Mouse (Mus musculus): ENCODE results near the gene Oard1. TPM values are rescaled to one million over a fixed set of nuclear protein-coding genes. Genes with fewer than 3 reads are reported as not detected.

Gene Oard1
- polyA plus RNA-seq, 1 experiment from 2014 or later = 73.5 TPM

GRCm38 (mm10) chr17:48372987-48373386 is 36.8 kb upstream of the Oard1 start:
- H3K27ac ChIP-seq (ENCODE audit: low read depth, low read length) = no peak overlapping the region
- H3K9ac ChIP-seq (ENCODE audit: low read length) = no peak overlapping the region
- H3K9me3 ChIP-seq (ENCODE audit: control insufficient read depth, low read length) = no peaks in the 10 kb centered on the region
- 85% methylated on average over 8 of the region's 8 CpGs for WGBS
- no peak overlapping the region for H3K4me2 ChIP-seq (ENCODE audit: low read depth)
- no peaks in the 10 kb centered on the region for H3K4me1 ChIP-seq (ENCODE audit: control insufficient read depth, insufficient read depth, low read length)
- no peaks in the 10 kb centered on the region for H3K36me3 ChIP-seq (ENCODE audit: control insufficient read depth, insufficient read depth, low read length)
- ATAC-seq (ENCODE audit: insufficient read depth, low FRiP score, low TSS enrichment) = no peak
- DNase-seq (ENCODE audit: low spot score) = no peak
- H3K4me3 ChIP-seq (ENCODE audit: low read depth, low read length) = no peak overlapping the region
- no peaks in the 10 kb centered on the region for H3K27me3 ChIP-seq (ENCODE audit: control insufficient read depth, insufficient read depth, low read length)

- DNase-seq (ENCODE audit: low spot score) (no peak), ATAC-seq (ENCODE audit: insufficient read depth, low FRiP score, low TSS enrichment) (no peak)
- WGBS = 91% methylated on average over 1 of the region's 1 CpGs
- H3K27ac ChIP-seq (ENCODE audit: low read depth, low read length) = no peak overlapping the region
- no peak overlapping the region for H3K4me2 ChIP-seq (ENCODE audit: low read depth)
- H3K27me3 ChIP-seq (ENCODE audit: control insufficient read depth, insufficient read depth, low read length) = no peaks in the 10 kb centered on the region
- no peaks in the 10 kb centered on the region for H3K9me3 ChIP-seq (ENCODE audit: control insufficient read depth, low read length)
- no peaks in the 10 kb centered on the region for H3K4me1 ChIP-seq (ENCODE audit: control insufficient read depth, insufficient read depth, low read length)
- H3K9ac ChIP-seq (ENCODE audit: low read length) = no peak overlapping the region
- H3K4me3 ChIP-seq (ENCODE audit: low read depth, low read length) = no peak overlapping the region
- no peaks in the 10 kb centered on the region for H3K36me3 ChIP-seq (ENCODE audit: control insufficient read depth, insufficient read depth, low read length)
Observed at GRCm38 (mm10) chr17:48376102-48376501, 33.7 kb upstream of the Oard1 start.

- no peak overlapping the region for H3K4me3 ChIP-seq (ENCODE audit: low read depth, low read length)
- no peak for ATAC-seq (ENCODE audit: insufficient read depth, low FRiP score, low TSS enrichment)
- no peaks in the 10 kb centered on the region for H3K27me3 ChIP-seq (ENCODE audit: control insufficient read depth, insufficient read depth, low read length)
Observed at GRCm38 (mm10) chr17:48379050-48379449, 30.8 kb upstream of the Oard1 start.

GRCm38 (mm10) chr17:48385786-48386461 is 23.9 kb upstream of the Oard1 start:
- no peak for DNase-seq (ENCODE audit: low spot score)
- H3K9me3 ChIP-seq (ENCODE audit: control insufficient read depth, low read length) = no peaks in the 10 kb centered on the region
- no peak overlapping the region for H3K27ac ChIP-seq (ENCODE audit: low read depth, low read length)
- no peaks in the 10 kb centered on the region for H3K27me3 ChIP-seq (ENCODE audit: control insufficient read depth, insufficient read depth, low read length)
- ATAC-seq (ENCODE audit: insufficient read depth, low FRiP score, low TSS enrichment) = no peak
- peaks cover 21% of the 10 kb centered on the region for H3K36me3 ChIP-seq (ENCODE audit: control insufficient read depth, insufficient read depth, low read length)
- no peak overlapping the region for H3K4me3 ChIP-seq (ENCODE audit: low read depth, low read length)
- no peaks in the 10 kb centered on the region for H3K4me1 ChIP-seq (ENCODE audit: control insufficient read depth, insufficient read depth, low read length)
- WGBS = 83% methylated on average over 2 of the region's 2 CpGs
- H3K4me2 ChIP-seq (ENCODE audit: low read depth) = no peak overlapping the region
- no peak overlapping the region for H3K9ac ChIP-seq (ENCODE audit: low read length)

More at GRCm38 (mm10) chr17:48379050-48379449, 30.8 kb upstream of the Oard1 start:
- H3K9ac ChIP-seq (ENCODE audit: low read length) = no peak overlapping the region
- no peak overlapping the region for H3K4me2 ChIP-seq (ENCODE audit: low read depth)
- H3K4me1 ChIP-seq (ENCODE audit: control insufficient read depth, insufficient read depth, low read length) = no peaks in the 10 kb centered on the region
- DNase-seq (ENCODE audit: low spot score) = no peak
- no peak overlapping the region for H3K27ac ChIP-seq (ENCODE audit: low read depth, low read length)
- H3K36me3 ChIP-seq (ENCODE audit: control insufficient read depth, insufficient read depth, low read length) = no peaks in the 10 kb centered on the region
- no peaks in the 10 kb centered on the region for H3K9me3 ChIP-seq (ENCODE audit: control insufficient read depth, low read length)

GRCm38 (mm10) chr17:48388666-48389065 is 21.1 kb upstream of the Oard1 start:
- Histone ChIP-seq H3K9ac (ENCODE audit: low read length) (no peak overlapping the region), H3K36me3 (ENCODE audit: control insufficient read depth, insufficient read depth, low read length) (peaks cover 33% of the 10 kb centered on the region), H3K27me3 (ENCODE audit: control insufficient read depth, insufficient read depth, low read length) (no peaks in the 10 kb centered on the region), H3K4me3 (ENCODE audit: low read depth, low read length) (no peak overlapping the region), H3K4me2 (ENCODE audit: low read depth) (no peak overlapping the region), H3K4me1 (ENCODE audit: control insufficient read depth, insufficient read depth, low read length) (no peaks in the 10 kb centered on the region), H3K27ac (ENCODE audit: low read depth, low read length) (no peak overlapping the region), H3K9me3 (ENCODE audit: control insufficient read depth, low read length) (no peaks in the 10 kb centered on the region)
- DNase-seq (ENCODE audit: low spot score) (no peak), ATAC-seq (ENCODE audit: insufficient read depth, low FRiP score, low TSS enrichment) (no peak)
- 94% methylated on average over 2 of the region's 2 CpGs for WGBS

- DNase-seq (ENCODE audit: low spot score) (no peak), ATAC-seq (ENCODE audit: insufficient read depth, low FRiP score, low TSS enrichment) (no peak)
- peaks cover 36% of the 10 kb centered on the region for H3K36me3 ChIP-seq (ENCODE audit: control insufficient read depth, insufficient read depth, low read length)
- H3K9ac ChIP-seq (ENCODE audit: low read length) = no peak overlapping the region
- no peak overlapping the region for H3K27ac ChIP-seq (ENCODE audit: low read depth, low read length)
- H3K4me3 ChIP-seq (ENCODE audit: low read depth, low read length) = no peak overlapping the region
- no peaks in the 10 kb centered on the region for H3K27me3 ChIP-seq (ENCODE audit: control insufficient read depth, insufficient read depth, low read length)
- WGBS = 93% methylated on average over 5 of the region's 5 CpGs
- H3K9me3 ChIP-seq (ENCODE audit: control insufficient read depth, low read length) = no peaks in the 10 kb centered on the region
- no peak overlapping the region for H3K4me2 ChIP-seq (ENCODE audit: low read depth)
- no peaks in the 10 kb centered on the region for H3K4me1 ChIP-seq (ENCODE audit: control insufficient read depth, insufficient read depth, low read length)
Observed at GRCm38 (mm10) chr17:48389442-48389841, 20.4 kb upstream of the Oard1 start.

- no peak for DNase-seq (ENCODE audit: low spot score)
- peaks cover 40% of the 10 kb centered on the region for H3K36me3 ChIP-seq (ENCODE audit: control insufficient read depth, insufficient read depth, low read length)
- ATAC-seq (ENCODE audit: insufficient read depth, low FRiP score, low TSS enrichment) = no peak
Observed at GRCm38 (mm10) chr17:48391446-48391845, 18.4 kb upstream of the Oard1 start.

GRCm38 (mm10) chr17:48392616-48393015 is 17.2 kb upstream of the Oard1 start:
- no peaks in the 10 kb centered on the region for H3K4me1 ChIP-seq (ENCODE audit: control insufficient read depth, insufficient read depth, low read length)
- H3K27ac ChIP-seq (ENCODE audit: low read depth, low read length) = no peak overlapping the region
- no peak overlapping the region for H3K4me3 ChIP-seq (ENCODE audit: low read depth, low read length)
- no peak overlapping the region for H3K9ac ChIP-seq (ENCODE audit: low read length)
- H3K27me3 ChIP-seq (ENCODE audit: control insufficient read depth, insufficient read depth, low read length) = no peaks in the 10 kb centered on the region
- no peak overlapping the region for H3K4me2 ChIP-seq (ENCODE audit: low read depth)
- H3K36me3 ChIP-seq (ENCODE audit: control insufficient read depth, insufficient read depth, low read length) = peaks cover 36% of the 10 kb centered on the region
- DNase-seq (ENCODE audit: low spot score) = no peak
- H3K9me3 ChIP-seq (ENCODE audit: control insufficient read depth, low read length) = no peaks in the 10 kb centered on the region
- 92% methylated on average over 3 of the region's 3 CpGs for WGBS
- no peak for ATAC-seq (ENCODE audit: insufficient read depth, low FRiP score, low TSS enrichment)

More at GRCm38 (mm10) chr17:48391446-48391845, 18.4 kb upstream of the Oard1 start:
- no peak overlapping the region for H3K4me3 ChIP-seq (ENCODE audit: low read depth, low read length)
- H3K4me1 ChIP-seq (ENCODE audit: control insufficient read depth, insufficient read depth, low read length) = no peaks in the 10 kb centered on the region
- H3K4me2 ChIP-seq (ENCODE audit: low read depth) = no peak overlapping the region
- H3K9ac ChIP-seq (ENCODE audit: low read length) = no peak overlapping the region
- no peaks in the 10 kb centered on the region for H3K27me3 ChIP-seq (ENCODE audit: control insufficient read depth, insufficient read depth, low read length)
- WGBS = 90% methylated on average over 5 of the region's 5 CpGs
- no peak overlapping the region for H3K27ac ChIP-seq (ENCODE audit: low read depth, low read length)
- H3K9me3 ChIP-seq (ENCODE audit: control insufficient read depth, low read length) = no peaks in the 10 kb centered on the region

- no peak for DNase-seq (ENCODE audit: low spot score)
- Histone ChIP-seq H3K27ac (ENCODE audit: low read depth, low read length) (no peak overlapping the region), H3K4me1 (ENCODE audit: control insufficient read depth, insufficient read depth, low read length) (no peaks in the 10 kb centered on the region), H3K9ac (ENCODE audit: low read length) (no peak overlapping the region), H3K27me3 (ENCODE audit: control insufficient read depth, insufficient read depth, low read length) (no peaks in the 10 kb centered on the region), H3K4me3 (ENCODE audit: low read depth, low read length) (no peak overlapping the region), H3K4me2 (ENCODE audit: low read depth) (no peak overlapping the region), H3K9me3 (ENCODE audit: control insufficient read depth, low read length) (no peaks in the 10 kb centered on the region), H3K36me3 (ENCODE audit: control insufficient read depth, insufficient read depth, low read length) (peaks cover 9% of the 10 kb centered on the region)
- no peak for ATAC-seq (ENCODE audit: insufficient read depth, low FRiP score, low TSS enrichment)
- 86% methylated on average over 4 of the region's 4 CpGs for WGBS
Observed at GRCm38 (mm10) chr17:48401710-48402109, 8.1 kb upstream of the Oard1 start.
